Mouse (Mus musculus) cerebellum, adult 18-20 months (tissue): ENCODE data around the gene Oaz2.
"Not testable (repeated sequence)": the region's sequence is repeated elsewhere in the genome, so short reads cannot be mapped to it uniquely, and the experiment has no call there.

Experiments used
- DNase-seq, 2 experiments: peaks; one replicate each; pipeline ENCODE4 v3.0.0; 2021

The Oaz2 gene

DNA sequence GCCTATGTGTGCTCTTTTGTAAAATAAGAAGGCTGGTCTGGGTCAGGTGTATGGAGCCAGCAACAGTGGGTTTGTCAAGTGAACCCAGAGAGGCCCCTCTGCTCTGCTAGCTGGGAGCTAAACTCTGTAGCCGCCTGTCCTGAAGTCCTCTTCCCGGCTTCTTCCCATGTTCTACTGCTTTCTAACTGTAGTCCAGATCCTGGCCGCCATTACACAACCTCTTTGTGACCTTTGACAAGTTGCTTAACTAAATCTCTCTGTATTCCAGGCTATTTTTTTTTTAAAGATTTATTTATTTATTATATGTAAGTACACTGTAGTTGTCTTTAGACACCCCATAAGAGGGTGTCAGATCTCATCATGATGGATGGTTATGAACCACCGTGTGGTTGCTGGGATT is 14.1 kb upstream of the Oaz2 start:
- DNase-seq = no peak

DNA sequence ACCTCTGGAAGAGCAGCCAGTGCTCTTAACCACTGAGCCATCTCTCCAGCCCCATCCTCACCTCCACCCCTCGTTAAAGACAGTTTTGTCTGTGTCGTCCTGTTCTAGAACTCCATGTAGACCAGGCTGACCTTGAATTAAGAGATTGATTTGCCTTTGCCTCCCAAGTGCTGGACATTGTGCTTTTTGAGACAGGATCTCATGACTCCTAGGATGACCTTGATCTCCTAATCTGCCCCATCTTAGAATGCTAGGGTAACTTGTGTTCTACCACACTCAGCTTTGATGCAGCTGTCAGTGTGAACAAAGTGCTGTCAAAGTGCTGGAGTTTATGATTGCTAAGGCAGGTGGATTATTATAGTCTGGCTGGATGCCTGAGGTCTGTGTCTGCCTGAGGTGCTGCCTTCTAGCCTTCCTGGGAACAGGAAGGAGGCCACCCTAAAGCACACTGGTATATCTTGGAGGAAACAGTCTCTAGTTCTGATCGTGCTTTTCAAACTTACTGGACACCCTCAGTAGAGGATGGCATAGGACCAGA is 13.0 kb upstream of the Oaz2 start:
- DNase-seq = no peak

DNA sequence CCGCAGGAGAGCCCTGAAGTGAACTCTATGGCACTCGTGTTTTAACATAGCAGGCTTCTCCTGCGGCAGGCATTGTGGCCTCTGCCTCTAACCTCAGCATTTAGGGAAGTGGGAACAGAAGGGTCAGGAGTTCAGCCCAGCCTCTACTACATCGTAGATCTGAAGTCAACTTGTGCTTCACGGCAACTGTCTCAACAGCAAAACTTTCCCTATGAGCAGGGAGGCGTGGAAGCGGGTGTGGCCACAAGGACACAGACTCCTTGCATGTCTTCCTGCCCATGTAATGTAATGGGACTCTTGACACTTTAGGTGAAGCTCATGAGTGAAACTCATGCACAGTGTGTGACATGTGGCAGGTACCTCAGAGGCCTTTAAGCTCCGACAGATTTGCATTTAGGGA is 12.3 kb upstream of the Oaz2 start:
- DNase-seq = no peak

- no peak for DNase-seq
Measured at GRCm38 (mm10) chr9:65657218-65657617, 10.6 kb upstream of the Oaz2 start.

- DNase-seq = no peak
Measured at GRCm38 (mm10) chr9:65661029-65661428, 6.8 kb upstream of the Oaz2 start.

GRCm38 (mm10) chr9:65661493-65661892 is 6.3 kb upstream of the Oaz2 start:
- no peak for DNase-seq

GRCm38 (mm10) chr9:65664163-65664562 is 3.6 kb upstream of the Oaz2 start:
- DNase-seq = peak; percentile 55 to 57

- DNase-seq = peak; percentile 70 to 75
Measured at GRCm38 (mm10) chr9:65666042-65666441, 1.8 kb upstream of the Oaz2 start.

DNA sequence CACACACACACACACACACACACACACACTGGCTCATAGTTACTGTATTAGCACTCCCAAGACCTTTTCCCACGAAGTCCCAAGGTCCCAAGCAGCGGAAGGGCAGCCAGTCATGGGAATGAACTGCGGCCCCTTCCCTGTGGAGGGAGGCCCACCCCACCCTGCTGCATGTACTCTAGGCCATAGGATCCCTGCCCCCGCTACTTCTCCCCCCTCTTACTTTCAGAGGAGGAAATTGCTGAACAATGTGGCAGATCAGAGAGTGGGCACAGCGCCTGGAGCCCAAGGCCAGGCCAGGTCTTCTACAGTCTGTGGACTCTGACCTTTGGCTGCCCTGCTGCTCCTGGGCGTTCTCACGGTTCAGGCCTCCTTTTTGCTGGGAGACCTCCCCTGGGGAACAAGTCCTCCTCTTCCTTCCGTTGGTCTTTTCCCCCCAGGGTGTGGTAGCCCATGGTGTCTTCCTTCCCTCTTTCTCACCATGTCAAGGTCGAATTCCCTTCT is 3.7 kb downstream of the Oaz2 start:
- no peak for DNase-seq

GRCm38 (mm10) chr9:65672996-65673395 is 5.2 kb downstream of the Oaz2 start:
- no peak for DNase-seq

- no peak for DNase-seq
Measured at GRCm38 (mm10) chr9:65675461-65676357, 7.9 kb downstream of the Oaz2 start.

GRCm38 (mm10) chr9:65676358-65677118 is 8.7 kb downstream of the Oaz2 start:
- peak; percentile 98 for DNase-seq

DNA sequence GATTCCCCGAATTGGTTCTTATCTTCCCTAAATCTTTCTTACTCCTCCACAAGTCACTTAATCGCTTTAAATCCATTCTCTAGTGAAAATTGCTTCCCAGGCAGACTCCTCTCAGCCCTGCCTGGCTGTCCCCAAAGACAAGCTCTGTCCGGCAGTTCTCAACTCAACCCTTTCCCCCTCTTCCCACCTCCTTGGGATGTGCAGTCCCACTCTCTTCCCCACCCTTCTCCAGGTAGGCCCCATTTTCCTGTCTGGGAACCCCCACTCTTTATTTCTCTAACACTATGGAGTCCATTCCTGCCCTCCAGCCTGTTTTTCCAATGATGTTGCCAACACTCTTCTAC is 9.3 kb downstream of the Oaz2 start:
- DNase-seq = peak in 1 of 2 experiments; percentile 26

DNA sequence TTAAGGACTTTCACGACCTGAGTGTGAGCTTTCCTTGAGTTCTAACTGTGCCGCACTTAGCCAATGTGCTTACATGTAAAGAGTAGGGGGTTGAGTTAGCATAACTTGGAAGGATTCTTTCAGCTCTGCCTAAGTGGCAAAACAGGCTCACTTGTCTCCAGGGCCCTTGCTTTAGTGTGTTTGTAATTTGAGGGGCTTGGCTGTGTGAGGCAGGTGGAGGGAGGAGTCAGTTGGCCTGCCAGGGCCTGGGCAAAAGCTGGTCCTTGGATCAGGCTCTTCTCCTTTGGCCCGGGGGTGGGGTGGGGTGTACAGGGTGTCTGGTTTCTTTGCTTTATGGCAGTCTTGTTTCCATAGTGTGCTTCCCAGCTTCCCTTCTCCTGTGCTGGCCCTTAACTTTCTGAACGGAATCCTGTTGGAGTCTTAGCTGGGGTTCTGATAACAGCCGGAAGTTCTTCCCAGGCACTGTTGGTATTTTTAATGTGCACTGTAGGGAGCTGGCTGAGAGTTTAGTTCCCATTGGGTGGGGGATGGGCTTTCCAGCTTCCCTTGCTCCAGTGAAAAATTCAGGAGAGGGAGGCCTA is 11.5 kb downstream of the Oaz2 start:
- DNase-seq = peak; percentile 45 to 48

DNA sequence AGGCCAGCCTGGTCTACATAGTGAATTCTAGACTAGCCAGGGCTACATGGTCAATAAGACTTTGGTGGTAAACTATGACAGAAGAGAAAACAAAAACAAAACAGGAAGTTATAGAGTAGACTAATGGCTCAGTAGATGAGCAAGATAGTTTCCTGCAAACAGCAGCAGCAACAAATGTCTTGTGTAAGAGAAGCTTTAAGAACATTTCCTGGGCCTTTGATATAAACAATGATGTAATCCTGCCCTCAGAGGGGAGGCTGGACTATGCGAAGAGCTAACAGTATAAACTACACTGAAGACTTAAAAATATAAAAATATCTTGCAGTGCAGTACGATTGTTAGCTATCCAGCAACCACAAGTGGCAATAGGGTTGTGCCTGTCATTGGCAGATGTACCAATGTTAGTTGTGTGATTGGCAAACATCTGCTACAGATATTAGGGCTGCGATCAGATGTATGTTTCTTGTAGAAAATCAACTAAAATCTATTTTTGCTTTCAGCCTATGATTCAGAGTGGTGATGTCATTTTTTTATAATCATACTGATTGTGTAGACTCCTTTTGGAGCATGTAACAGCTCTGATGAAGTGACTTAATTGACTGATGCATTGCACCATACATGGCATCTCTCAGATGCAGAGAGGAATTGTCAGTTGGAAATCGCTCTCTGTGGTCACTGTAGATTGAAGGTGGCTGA is 13.3 kb downstream of the Oaz2 start:
- no peak for DNase-seq

DNA sequence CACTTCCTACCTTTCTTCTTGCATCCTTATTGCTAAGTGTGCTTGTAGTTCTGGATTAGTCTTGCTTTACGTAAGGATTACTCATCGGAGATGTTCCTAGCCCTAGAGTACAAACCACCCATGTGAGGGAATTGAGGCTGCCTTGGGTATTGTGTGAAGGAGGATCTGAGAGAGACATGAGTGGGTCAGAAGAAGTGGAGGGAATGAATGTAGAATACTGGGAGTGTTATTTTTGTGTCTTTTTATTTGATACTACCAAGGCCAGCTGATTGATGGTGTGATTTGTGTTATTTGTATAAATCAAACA is 13.8 kb downstream of the Oaz2 start:
- no peak for DNase-seq

DNA sequence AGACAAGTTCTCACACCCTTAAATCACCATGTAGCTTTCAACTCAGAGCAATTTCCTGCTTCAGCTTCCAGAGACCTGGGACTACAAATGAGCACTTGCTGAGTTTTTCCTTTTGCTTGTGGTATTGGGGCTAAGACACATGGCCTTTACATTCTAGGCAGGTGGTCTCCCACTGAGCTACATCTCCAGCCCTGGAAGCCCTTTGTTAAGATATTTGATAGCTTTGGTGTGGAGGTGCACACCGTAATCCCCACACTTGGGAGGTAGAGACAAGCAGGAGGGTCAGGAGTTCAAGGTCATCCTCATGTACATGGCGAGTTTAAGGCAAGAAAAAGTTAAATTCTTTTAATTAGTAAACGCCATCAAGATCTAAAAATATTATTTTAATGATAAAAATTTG is 14.4 kb downstream of the Oaz2 start:
- DNase-seq = no peak

- no peak for DNase-seq
Measured at GRCm38 (mm10) chr9:65682994-65683393, 15.2 kb downstream of the Oaz2 start.

- no peak for DNase-seq
Measured at GRCm38 (mm10) chr9:65684704-65685103, 16.9 kb downstream of the Oaz2 start.

- DNase-seq = not testable (repeated sequence)
Measured at GRCm38 (mm10) chr9:65689869-65690268, 22.1 kb downstream of the Oaz2 start.

DNA sequence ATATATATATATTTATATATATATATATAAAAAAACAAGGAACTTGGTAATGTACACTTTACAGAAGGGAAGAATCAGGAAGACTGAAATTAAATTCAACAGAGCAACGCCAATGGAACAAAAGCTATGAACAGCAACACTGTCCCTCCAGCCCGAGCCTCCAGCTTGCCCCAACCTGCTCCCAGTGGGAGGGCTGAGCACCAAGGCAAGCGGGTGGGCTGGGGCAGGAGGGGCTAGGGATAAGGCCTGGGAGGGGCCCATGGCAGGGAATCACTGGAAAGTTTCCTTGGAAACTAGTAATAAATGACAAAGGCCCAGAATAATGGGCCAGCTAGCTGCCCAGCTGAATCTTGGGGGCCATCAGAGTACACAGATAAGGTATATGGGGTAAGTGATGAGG is 24.7 kb downstream of the Oaz2 start:
- DNase-seq = no peak

- DNase-seq = no peak
Measured at GRCm38 (mm10) chr9:65692959-65693603, 25.3 kb downstream of the Oaz2 start.
